Mouse (Mus musculus): ENCODE data around the gene Gm6408. TPM values are rescaled to one million over a fixed set of nuclear protein-coding genes. Genes with fewer than 3 reads are reported as not detected.
"Not testable (repeated sequence)": the region's sequence is repeated elsewhere in the genome, so short reads cannot be mapped to it uniquely, and the experiment has no call there.

Gm6408 gene
- total RNA-seq, 2 experiments from 2014 or later = not detected

DNA sequence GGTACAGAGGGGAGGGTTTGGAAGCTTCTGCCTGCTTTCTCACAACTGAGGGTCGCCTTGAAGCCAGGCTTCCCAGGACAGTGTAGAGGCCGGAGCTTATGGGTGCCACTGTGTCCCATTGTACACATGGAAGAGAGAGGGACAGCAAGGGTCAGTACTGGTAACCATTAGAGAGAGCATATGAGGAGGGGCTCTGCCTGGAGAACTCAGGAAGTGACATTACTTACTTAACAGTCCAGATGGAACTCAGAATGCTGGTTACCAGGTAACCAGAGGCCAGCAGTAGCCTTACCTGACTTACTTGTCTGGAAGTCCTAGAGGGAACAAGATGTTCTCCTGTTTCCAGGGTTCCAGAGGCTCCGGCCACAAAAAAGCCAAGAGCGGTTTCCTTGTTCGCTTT lies 32.1 kb downstream of the Gm6408 start, which contains the start of gene Gm3402:
Gene Gm3402 (plus strand): TSS at position 301 of the 400 bp plus-strand sequence.
- DNase-seq (ENCODE audit: extremely low spot score in 1 of 2, low spot score in 2 of 2); intact Hi-C loops (cut with DNase I): not testable (repeated sequence)

DNA sequence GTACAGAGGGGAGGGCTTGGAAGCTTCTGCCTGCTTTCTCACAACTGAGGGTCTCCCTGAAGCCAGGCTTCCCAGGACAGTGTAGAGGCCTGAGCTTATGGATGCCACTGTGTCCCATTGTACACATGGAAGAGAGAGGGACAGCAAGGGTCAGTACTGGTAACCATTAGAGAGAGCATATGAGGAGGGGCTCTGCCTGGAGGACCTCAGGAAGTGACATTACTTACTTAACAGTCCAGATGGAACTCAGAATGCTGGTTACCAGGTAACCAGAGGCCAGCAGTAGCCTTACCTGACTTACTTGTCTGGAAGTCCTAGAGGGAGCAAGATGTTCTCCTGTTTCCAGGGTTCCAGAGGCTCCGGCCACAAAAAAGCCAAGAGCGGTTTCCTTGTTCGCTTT lies 43.7 kb downstream of the Gm6408 start, which contains the start of gene Gm3404:
Gene Gm3404 (plus strand): TSS at position 301 of the 400 bp plus-strand sequence.
- DNase-seq (ENCODE audit: extremely low spot score in 1 of 2, low spot score in 2 of 2); intact Hi-C loops (cut with DNase I): not testable (repeated sequence)

Other genes with a start within 250 kb of the Gm6408 start
- 10 to 100 TPM; 72.6 to 78.6 TPM for gene Wasf3, start 97.0 kb upstream of the Gm6408 start, total RNA-seq (2021)
- not detected for gene Gm6370, start 9.4 kb downstream of the Gm6408 start, total RNA-seq (2021)
- not detected for gene 4930449I24Rik, start 20.4 kb downstream of the Gm6408 start, total RNA-seq (2021)
- not detected for gene Gm3402, start 32.2 kb downstream of the Gm6408 start, total RNA-seq (2021)
- not detected for gene Gm3404, start 43.8 kb downstream of the Gm6408 start, total RNA-seq (2021)
- gene Gm3409, start 55.7 kb downstream of the Gm6408 start, total RNA-seq (2021) = not detected
- not detected for gene Gm3415, start 74.2 kb downstream of the Gm6408 start, total RNA-seq (2021)
- 10 to 100 TPM; 48.5 to 58.0 TPM for gene Gpr12, start 103.3 kb downstream of the Gm6408 start, total RNA-seq (2021)

All from left cerebral cortex, postnatal 10 days (tissue).